Mouse (Mus musculus) neural tube, embryonic 15.5 days (tissue): ENCODE results near the gene Ctsl. TPM values are rescaled to one million over a fixed set of nuclear protein-coding genes. Genes with fewer than 3 reads are reported as not detected.
A peak's percentile ranks its signal among the peaks of the same experiment; 100 is the strongest.

Experiments
- ATAC-seq: fragments of 200-750 bp; cut with Nextera tagmentation; 2 replicates; pipeline ENCODE4 v1.8.0; 2017; ENCODE audit warnings: mild to moderate bottlenecking, moderate TSS enrichment, moderate library complexity; ENCODE audit not compliant: low FRiP score
- H3K27ac ChIP-seq: fragments of 300-500 bp; sonication (generic); replicated peaks from 2 replicates; pipeline ENCODE4 v1.5.1; 2015; ENCODE audit warnings: mild to moderate bottlenecking, inconsistent platforms
- H3K27me3 ChIP-seq: fragments of 300-500 bp; sonication (generic); replicated peaks from 2 replicates; pipeline ENCODE4 v1.6.1; 2015; ENCODE audit warnings: inconsistent platforms
- H3K36me3 ChIP-seq: fragments of 300-500 bp; sonication (generic); 2 replicates; pipeline ENCODE4 v1.6.1; 2015; ENCODE audit warnings: inconsistent platforms
- H3K4me1 ChIP-seq: fragments of 300-500 bp; sonication (generic); 2 replicates; pipeline ENCODE4 v1.6.1; 2015; ENCODE audit warnings: inconsistent platforms
- H3K4me2 ChIP-seq: fragments of 300-500 bp; sonication (generic); 2 replicates; pipeline ENCODE4 v1.6.1; 2015; ENCODE audit warnings: inconsistent platforms, mild to moderate bottlenecking, moderate library complexity
- H3K4me3 ChIP-seq: fragments of 300-500 bp; sonication (generic); replicated peaks from 2 replicates; pipeline ENCODE4 v1.5.1; 2015; ENCODE audit warnings: mild to moderate bottlenecking, inconsistent platforms
- H3K9ac ChIP-seq: fragments of 300-500 bp; sonication (generic); replicated peaks from 2 replicates; pipeline ENCODE4 v1.6.1; 2015; ENCODE audit warnings: mild to moderate bottlenecking, inconsistent platforms
- H3K9me3 ChIP-seq: fragments of 300-500 bp; sonication (generic); replicated peaks from 2 replicates; pipeline ENCODE4 v1.6.1; 2016; ENCODE audit warnings: inconsistent platforms
- WGBS: fragments of 180-500 bp; shearing (Covaris S2); methylation state at CpG from one replicate; pipeline ENCODE4 v1.1.7; 2015; ENCODE audit warnings: mixed read lengths; 5-methylcytosine and 5-hydroxymethylcytosine counted together
- polyA plus RNA-seq: library from polyadenylated mRNA; unstranded; fragments of >200 nt; fragmentation: Nextera tagmentation; extraction: Ambion mirVana; gene quantifications from 2 replicates; pipeline ENCODE4 v1.2.1, GENCODE M21; 2015

The Ctsl gene
- polyA plus RNA-seq: 168 and 392 TPM in 2 replicates

- Histone ChIP-seq H3K4me2 (peak within 1 kb of the TSS; percentile 85), H3K36me3 (peaks cover 23% of the 10 kb centered on the region), H3K9ac (peak within 1 kb of the TSS; percentile 78), H3K27me3 (no peaks in the 10 kb centered on the region), H3K4me3 (peak within 1 kb of the TSS; percentile 87), H3K4me1 (peaks cover 18% of the 10 kb centered on the region), H3K9me3 (no peaks in the 10 kb centered on the region), H3K27ac (peak within 1 kb of the TSS; percentile 77)
- WGBS: under 1% methylated on average over 43 of the region's 43 CpGs
- ATAC-seq: peak; percentile 99
Measured at GRCm38 (mm10) chr13:64370173-64370940, at the start of gene Ctsl. TSS of gene Ctsl (minus strand) at chr13:64370890.

GRCm38 (mm10) chr13:64416955-64417601 lies 46.4 kb upstream of the Ctsl start:
- no peaks in the 10 kb centered on the region for H3K27me3 ChIP-seq
- H3K27ac ChIP-seq: no peak overlapping the region
- H3K4me2 ChIP-seq: no peak overlapping the region
- H3K4me1 ChIP-seq: no peaks in the 10 kb centered on the region
- no peaks in the 10 kb centered on the region for H3K36me3 ChIP-seq
- no peak overlapping the region for H3K9ac ChIP-seq
- WGBS: 62% methylated on average over 5 of the region's 5 CpGs
- H3K4me3 ChIP-seq: no peak overlapping the region
- H3K9me3 ChIP-seq: no peaks in the 10 kb centered on the region
- no peak for ATAC-seq

GRCm38 (mm10) chr13:64415659-64416058 lies 45.0 kb upstream of the Ctsl start:
- H3K27me3 ChIP-seq: no peaks in the 10 kb centered on the region
- 89% methylated on average over 2 of the region's 2 CpGs for WGBS
- H3K9me3 ChIP-seq: no peaks in the 10 kb centered on the region
- ATAC-seq: no peak
- no peaks in the 10 kb centered on the region for H3K4me1 ChIP-seq
- no peak overlapping the region for H3K27ac ChIP-seq
- no peak overlapping the region for H3K4me3 ChIP-seq
- no peak overlapping the region for H3K4me2 ChIP-seq
- H3K9ac ChIP-seq: no peak overlapping the region
- no peaks in the 10 kb centered on the region for H3K36me3 ChIP-seq

- Histone ChIP-seq H3K4me2 (no peak overlapping the region), H3K27me3 (no peaks in the 10 kb centered on the region), H3K27ac (no peak overlapping the region), H3K4me1 (no peaks in the 10 kb centered on the region), H3K9ac (no peak overlapping the region), H3K4me3 (no peak overlapping the region), H3K9me3 (no peaks in the 10 kb centered on the region), H3K36me3 (no peaks in the 10 kb centered on the region)
- WGBS: 83% methylated on average over 2 of the region's 2 CpGs
- ATAC-seq: no peak
Measured at GRCm38 (mm10) chr13:64412752-64413257, 42.1 kb upstream of the Ctsl start.

GRCm38 (mm10) chr13:64411282-64411681 lies 40.6 kb upstream of the Ctsl start:
- 78% methylated on average over 2 of the region's 2 CpGs for WGBS
- H3K36me3 ChIP-seq: no peaks in the 10 kb centered on the region
- no peak overlapping the region for H3K4me2 ChIP-seq
- H3K9ac ChIP-seq: no peak overlapping the region
- H3K4me3 ChIP-seq: no peak overlapping the region
- no peaks in the 10 kb centered on the region for H3K9me3 ChIP-seq
- no peak overlapping the region for H3K27ac ChIP-seq
- no peak for ATAC-seq
- H3K4me1 ChIP-seq: no peaks in the 10 kb centered on the region
- no peaks in the 10 kb centered on the region for H3K27me3 ChIP-seq

GRCm38 (mm10) chr13:64410604-64411003 lies 39.9 kb upstream of the Ctsl start:
- WGBS: 75% methylated on average over 5 of the region's 5 CpGs

GRCm38 (mm10) chr13:64407992-64408391 lies 37.3 kb upstream of the Ctsl start:
- H3K27me3 ChIP-seq: no peaks in the 10 kb centered on the region
- no peak overlapping the region for H3K27ac ChIP-seq
- H3K4me1 ChIP-seq: no peaks in the 10 kb centered on the region
- H3K36me3 ChIP-seq: no peaks in the 10 kb centered on the region
- WGBS: 94% methylated on average over 5 of the region's 5 CpGs
- no peaks in the 10 kb centered on the region for H3K9me3 ChIP-seq
- H3K9ac ChIP-seq: no peak overlapping the region
- H3K4me2 ChIP-seq: no peak overlapping the region
- no peak overlapping the region for H3K4me3 ChIP-seq
- ATAC-seq: no peak

More at GRCm38 (mm10) chr13:64410604-64411003, 39.9 kb upstream of the Ctsl start:
- Histone ChIP-seq H3K36me3 (no peaks in the 10 kb centered on the region), H3K4me3 (no peak overlapping the region), H3K9me3 (no peaks in the 10 kb centered on the region), H3K4me1 (no peaks in the 10 kb centered on the region), H3K9ac (no peak overlapping the region), H3K27ac (no peak overlapping the region), H3K27me3 (no peaks in the 10 kb centered on the region), H3K4me2 (no peak overlapping the region)
- ATAC-seq: no peak

GRCm38 (mm10) chr13:64405550-64405949 lies 34.9 kb upstream of the Ctsl start:
- H3K4me2 ChIP-seq: no peak overlapping the region
- H3K4me3 ChIP-seq: no peak overlapping the region
- H3K27ac ChIP-seq: no peak overlapping the region
- H3K9me3 ChIP-seq: no peaks in the 10 kb centered on the region
- H3K36me3 ChIP-seq: no peaks in the 10 kb centered on the region
- ATAC-seq: no peak
- no peak overlapping the region for H3K9ac ChIP-seq
- WGBS: 68% methylated on average over 6 of the region's 6 CpGs
- no peaks in the 10 kb centered on the region for H3K4me1 ChIP-seq
- no peaks in the 10 kb centered on the region for H3K27me3 ChIP-seq

GRCm38 (mm10) chr13:64403519-64403918 lies 32.8 kb upstream of the Ctsl start:
- no peaks in the 10 kb centered on the region for H3K27me3 ChIP-seq

GRCm38 (mm10) chr13:64402951-64403460 lies 32.3 kb upstream of the Ctsl start:
- H3K4me1 ChIP-seq: no peaks in the 10 kb centered on the region

More at GRCm38 (mm10) chr13:64403519-64403918, 32.8 kb upstream of the Ctsl start:
- 79% methylated on average over 3 of the region's 3 CpGs for WGBS
- Histone ChIP-seq H3K9ac (no peak overlapping the region), H3K27ac (no peak overlapping the region), H3K4me2 (no peak overlapping the region), H3K36me3 (no peaks in the 10 kb centered on the region), H3K4me3 (no peak overlapping the region), H3K9me3 (no peaks in the 10 kb centered on the region), H3K4me1 (no peaks in the 10 kb centered on the region)
- no peak for ATAC-seq

GRCm38 (mm10) chr13:64402504-64402949 lies 31.8 kb upstream of the Ctsl start:
- no peaks in the 10 kb centered on the region for H3K9me3 ChIP-seq
- no peak for ATAC-seq
- H3K36me3 ChIP-seq: no peaks in the 10 kb centered on the region
- H3K9ac ChIP-seq: no peak overlapping the region
- no peaks in the 10 kb centered on the region for H3K4me1 ChIP-seq
- no peak overlapping the region for H3K4me3 ChIP-seq
- H3K27ac ChIP-seq: no peak overlapping the region
- no peaks in the 10 kb centered on the region for H3K27me3 ChIP-seq
- 93% methylated on average over 10 of the region's 10 CpGs for WGBS
- H3K4me2 ChIP-seq: no peak overlapping the region

More at GRCm38 (mm10) chr13:64402951-64403460, 32.3 kb upstream of the Ctsl start:
- Histone ChIP-seq H3K4me3 (no peak overlapping the region), H3K27ac (no peak overlapping the region), H3K27me3 (no peaks in the 10 kb centered on the region), H3K9me3 (no peaks in the 10 kb centered on the region), H3K36me3 (no peaks in the 10 kb centered on the region), H3K9ac (no peak overlapping the region), H3K4me2 (no peak overlapping the region)
- ATAC-seq: no peak
- WGBS: 92% methylated on average over 8 of the region's 8 CpGs
